Mouse (Mus musculus) hindbrain, embryonic 11.5 days (tissue): ENCODE results near the gene Pbx2. TPM values are rescaled to one million over a fixed set of nuclear protein-coding genes. Genes with fewer than 3 reads are reported as not detected.

Source experiments
- ATAC-seq: fragments of 200-750 bp; cut with Nextera tagmentation; 2 replicates; pipeline ENCODE4 v1.8.0; 2017; ENCODE audit warnings: mild to moderate bottlenecking, moderate TSS enrichment, moderate library complexity; ENCODE audit not compliant: low FRiP score
- DNase-seq: peaks from one replicate; pipeline ENCODE4 v3.0.0-alpha.2; 2015; ENCODE audit warnings: low spot score
- H3K27ac ChIP-seq: fragments of 300-500 bp; sonication (generic); 2 replicates; pipeline ENCODE4 v1.5.1; 2014; ENCODE audit warnings: mild to moderate bottlenecking, low read depth, low read length
- H3K27me3 ChIP-seq: fragments of 300-500 bp; sonication (generic); 2 replicates; pipeline ENCODE4 v1.6.1; 2014; ENCODE audit warnings: mild to moderate bottlenecking, low read length, moderate library complexity, mixed read lengths; ENCODE audit not compliant: control insufficient read depth, insufficient read depth
- H3K36me3 ChIP-seq: fragments of 300-500 bp; sonication (generic); 2 replicates; pipeline ENCODE4 v1.6.1; 2014; ENCODE audit warnings: mild to moderate bottlenecking, low read length, moderate library complexity, mixed read lengths; ENCODE audit not compliant: control insufficient read depth, insufficient read depth
- H3K4me1 ChIP-seq: fragments of 300-500 bp; sonication (generic); replicated peaks from 2 replicates; pipeline ENCODE4 v1.6.1; 2014; ENCODE audit warnings: low read length, mixed read lengths; ENCODE audit not compliant: control insufficient read depth, insufficient read depth
- H3K4me2 ChIP-seq: fragments of 300-500 bp; sonication (generic); replicated peaks from 2 replicates; pipeline ENCODE4 v1.6.1; 2014; ENCODE audit warnings: mild to moderate bottlenecking, low read depth, low read length
- H3K4me3 ChIP-seq: fragments of 300-500 bp; sonication (generic); 2 replicates; pipeline ENCODE4 v1.5.1; 2014; ENCODE audit warnings: low read depth, low read length
- H3K9ac ChIP-seq: fragments of 300-500 bp; sonication (generic); 2 replicates; pipeline ENCODE4 v1.6.1; 2014; ENCODE audit warnings: low read depth, low read length
- H3K9me3 ChIP-seq: fragments of 300-500 bp; sonication (generic); 2 replicates; pipeline ENCODE4 v1.6.1; 2016; ENCODE audit warnings: low read length; ENCODE audit not compliant: control insufficient read depth
- WGBS: fragments of 180-500 bp; shearing (Covaris S2); extraction: QIAGEN DNeasy Blood & Tissue Kit; methylation state at CpG from one replicate; pipeline ENCODE4 v1.1.7; 2014; 5-methylcytosine and 5-hydroxymethylcytosine counted together
- polyA plus RNA-seq: library from polyadenylated mRNA; unstranded; fragments of >200 nt; fragmentation: Nextera tagmentation; extraction: Ambion mirVana; gene quantifications from 2 replicates; pipeline ENCODE4 v1.2.1, GENCODE M21; 2014

The Pbx2 gene
- polyA plus RNA-seq, 1 experiment from 2014 or later: 17.3 TPM

- Histone ChIP-seq H3K27ac (no peak overlapping the region), H3K9me3 (no peaks in the 10 kb centered on the region), H3K4me3 (peak overlapping the region; percentile 12), H3K4me1 (peaks cover 26% of the 10 kb centered on the region), H3K36me3 (no peaks in the 10 kb centered on the region), H3K27me3 (peaks cover 35% of the 10 kb centered on the region), H3K9ac (0 out of 2 replicates have a peak overlapping the region, but pooled peaks have one; percentile 15), H3K4me2 (peak overlapping the region; percentile 42)
- ATAC-seq (no peak), DNase-seq (peak; percentile 42)
- 1% methylated on average over 26 of the region's 26 CpGs for WGBS
Measured at GRCm38 (mm10) chr17:34632261-34632691, 41.2 kb downstream of the Pbx2 start.

- DNase-seq (no peak), ATAC-seq (no peak)
- H3K9ac ChIP-seq: no peak overlapping the region
- H3K4me3 ChIP-seq: no peak overlapping the region
- H3K27me3 ChIP-seq: peaks cover 19% of the 10 kb centered on the region
- no peaks in the 10 kb centered on the region for H3K9me3 ChIP-seq
- no peak overlapping the region for H3K27ac ChIP-seq
- H3K36me3 ChIP-seq: no peaks in the 10 kb centered on the region
- H3K4me2 ChIP-seq: no peak overlapping the region
- H3K4me1 ChIP-seq: peaks cover 8% of the 10 kb centered on the region; the same call in 1 of the 2 replicates
- WGBS: 79% methylated on average over 2 of the region's 2 CpGs
Measured at GRCm38 (mm10) chr17:34635671-34636070, 44.6 kb downstream of the Pbx2 start.

- H3K27ac ChIP-seq: no peak overlapping the region
- H3K27me3 ChIP-seq: peaks cover 2% of the 10 kb centered on the region
- H3K9ac ChIP-seq: no peak overlapping the region
- no peaks in the 10 kb centered on the region for H3K4me1 ChIP-seq
- no peaks in the 10 kb centered on the region for H3K9me3 ChIP-seq
- DNase-seq (no peak), ATAC-seq (no peak)
- no peak overlapping the region for H3K4me3 ChIP-seq
- no peaks in the 10 kb centered on the region for H3K36me3 ChIP-seq
- no peak overlapping the region for H3K4me2 ChIP-seq
- WGBS: 65% methylated on average over 3 of the region's 3 CpGs
Measured at GRCm38 (mm10) chr17:34637459-34637858, 46.4 kb downstream of the Pbx2 start.

- no peak overlapping the region for H3K4me2 ChIP-seq
- ATAC-seq (no peak), DNase-seq (no peak)
- H3K9me3 ChIP-seq: no peaks in the 10 kb centered on the region
- H3K36me3 ChIP-seq: no peaks in the 10 kb centered on the region
- H3K9ac ChIP-seq: no peak overlapping the region
- no peaks in the 10 kb centered on the region for H3K4me1 ChIP-seq
- no peaks in the 10 kb centered on the region for H3K27me3 ChIP-seq
- H3K4me3 ChIP-seq: no peak overlapping the region
- 82% methylated on average over 7 of the region's 7 CpGs for WGBS
- no peak overlapping the region for H3K27ac ChIP-seq
Measured at GRCm38 (mm10) chr17:34639461-34640255, 48.6 kb downstream of the Pbx2 start.

- DNase-seq (peak; percentile 58), ATAC-seq (peak; percentile 49; the same call in 1 of the 2 replicates)
- Histone ChIP-seq H3K36me3 (no peaks in the 10 kb centered on the region), H3K9ac (peak overlapping the region; percentile 28; the same call in 1 of the 2 replicates), H3K27me3 (no peaks in the 10 kb centered on the region), H3K9me3 (no peaks in the 10 kb centered on the region), H3K4me1 (no peaks in the 10 kb centered on the region; the same call in 1 of the 2 replicates), H3K27ac (peak overlapping the region; percentile 70), H3K4me2 (no peak overlapping the region), H3K4me3 (no peak overlapping the region)
- 14% methylated on average over 11 of the region's 11 CpGs for WGBS
Measured at GRCm38 (mm10) chr17:34640778-34641601, 49.9 kb downstream of the Pbx2 start.

GRCm38 (mm10) chr17:34641945-34642344, 50.9 kb downstream of the Pbx2 start:
- Histone ChIP-seq H3K36me3 (no peaks in the 10 kb centered on the region), H3K9me3 (no peaks in the 10 kb centered on the region), H3K27me3 (no peaks in the 10 kb centered on the region), H3K4me2 (no peak overlapping the region), H3K9ac (no peak overlapping the region), H3K27ac (no peak overlapping the region), H3K4me3 (no peak overlapping the region), H3K4me1 (no peaks in the 10 kb centered on the region; the same call in 1 of the 2 replicates)
- WGBS: 78% methylated on average over 3 of the region's 3 CpGs
- ATAC-seq (no peak), DNase-seq (no peak)

- Histone ChIP-seq H3K27ac (no peak overlapping the region), H3K9me3 (no peaks in the 10 kb centered on the region), H3K36me3 (no peaks in the 10 kb centered on the region), H3K9ac (no peak overlapping the region), H3K4me2 (no peak overlapping the region), H3K4me3 (no peak overlapping the region), H3K27me3 (no peaks in the 10 kb centered on the region), H3K4me1 (no peaks in the 10 kb centered on the region; the same call in 1 of the 2 replicates)
- DNase-seq (no peak), ATAC-seq (no peak)
- WGBS: 93% methylated on average over 4 of the region's 4 CpGs
Measured at GRCm38 (mm10) chr17:34643379-34643778, 52.3 kb downstream of the Pbx2 start.

- Histone ChIP-seq H3K9ac (no peak overlapping the region), H3K27ac (no peak overlapping the region), H3K4me1 (no peaks in the 10 kb centered on the region; the same call in 1 of the 2 replicates), H3K36me3 (0 out of 2 replicates have a peak, but pooled peaks cover under 1% of the 10 kb centered on the region), H3K4me3 (no peak overlapping the region), H3K27me3 (no peaks in the 10 kb centered on the region), H3K9me3 (no peaks in the 10 kb centered on the region), H3K4me2 (no peak overlapping the region)
- DNase-seq (no peak), ATAC-seq (no peak)
- WGBS: 83% methylated on average over 10 of the region's 10 CpGs
Measured at GRCm38 (mm10) chr17:34643944-34644343, 52.9 kb downstream of the Pbx2 start.
